Mouse (Mus musculus): ENCODE measurements around the gene Fev. TPM values are rescaled to one million over a fixed set of nuclear protein-coding genes. Genes with fewer than 3 reads are reported as not detected.
A peak's percentile ranks its signal among the peaks of the same experiment; 100 is the strongest.

Fev gene
- total RNA-seq, 2 experiments from 2014 or later: not detected

DNA sequence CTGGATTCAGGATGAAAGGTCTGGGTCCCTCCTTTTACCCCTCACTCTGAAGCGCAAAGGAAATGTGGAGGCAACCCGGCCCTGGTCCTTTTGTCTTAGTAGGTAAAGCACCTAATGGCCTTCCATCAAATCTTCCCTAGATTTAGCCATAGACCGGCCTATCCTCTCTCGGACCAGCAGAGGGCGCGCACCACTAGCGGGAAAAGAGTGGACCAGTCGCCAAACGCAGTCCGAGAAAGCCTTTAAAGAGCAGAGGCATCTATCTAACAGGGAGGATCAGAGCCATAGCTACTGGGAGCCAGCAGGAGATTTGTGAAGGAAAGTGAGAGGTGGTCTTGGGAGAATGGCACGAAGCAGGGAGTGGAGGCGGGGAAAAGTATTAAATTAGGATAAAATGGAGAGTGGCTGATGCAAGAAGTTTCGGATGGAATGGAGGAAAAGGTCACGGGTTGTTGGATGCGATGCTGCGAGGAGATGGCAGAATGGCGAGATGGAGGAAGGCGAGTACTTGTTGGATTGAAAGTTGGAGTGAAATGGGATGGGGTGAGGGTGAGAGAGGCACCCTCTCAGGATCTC lies 4.3 kb downstream of the Fev start:
- peak in 1 of 2 experiments; percentile 77 for DNase-seq (ENCODE audit: low spot score in 2 of 2)

GRCm38 (mm10) chr1:74877199-74877598 lies 8.0 kb downstream of the Fev start:
- no peak for DNase-seq (ENCODE audit: low spot score in 2 of 2)

DNA sequence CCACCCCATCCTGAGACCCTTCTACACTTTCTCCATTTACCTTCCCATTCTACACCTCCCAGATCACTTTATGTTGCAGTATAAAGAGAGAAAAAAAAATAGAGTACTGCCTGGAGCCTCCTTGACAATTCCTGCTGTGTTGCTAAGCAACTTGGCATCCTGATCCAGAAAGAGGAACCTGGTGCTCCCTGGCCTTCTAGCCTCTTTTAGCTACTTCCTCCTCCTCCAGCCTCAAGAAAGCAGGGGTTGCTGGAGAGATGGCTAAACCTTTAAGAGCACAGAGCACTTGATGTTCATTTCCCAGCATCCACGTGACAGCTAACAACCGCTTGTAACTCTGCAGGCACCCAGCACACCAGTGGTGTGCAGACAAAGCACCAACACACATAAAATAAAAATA lies 13.0 kb downstream of the Fev start:
- no peak for DNase-seq (ENCODE audit: low spot score in 2 of 2)

DNA sequence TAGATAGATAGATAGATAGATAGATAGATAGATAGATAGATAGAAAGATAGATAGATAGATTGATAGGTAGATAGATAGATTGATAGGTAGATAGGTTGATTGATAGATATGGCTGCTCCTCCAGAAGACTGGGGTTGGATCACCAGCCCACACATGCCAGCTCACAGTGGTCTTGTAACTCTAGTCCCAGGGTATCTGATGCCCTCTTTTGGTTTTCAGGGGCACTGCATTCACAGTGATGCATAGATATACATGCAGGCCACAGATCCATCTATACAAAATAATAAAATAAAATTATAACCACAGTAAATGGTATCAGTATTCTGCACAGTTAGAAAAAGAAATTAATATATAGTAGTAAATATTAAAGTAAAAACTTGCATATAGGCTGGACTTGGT lies 23.4 kb downstream of the Fev start:
- DNase-seq (ENCODE audit: low spot score in 2 of 2): no peak

- DNase-seq (ENCODE audit: low spot score in 2 of 2): peak; percentile 21 to 51
Measured at GRCm38 (mm10) chr1:74859223-74859984, 25.8 kb downstream of the Fev start.

- DNase-seq (ENCODE audit: low spot score in 2 of 2): peak in 1 of 2 experiments; percentile 31
Measured at GRCm38 (mm10) chr1:74858805-74859204, 26.4 kb downstream of the Fev start.

DNA sequence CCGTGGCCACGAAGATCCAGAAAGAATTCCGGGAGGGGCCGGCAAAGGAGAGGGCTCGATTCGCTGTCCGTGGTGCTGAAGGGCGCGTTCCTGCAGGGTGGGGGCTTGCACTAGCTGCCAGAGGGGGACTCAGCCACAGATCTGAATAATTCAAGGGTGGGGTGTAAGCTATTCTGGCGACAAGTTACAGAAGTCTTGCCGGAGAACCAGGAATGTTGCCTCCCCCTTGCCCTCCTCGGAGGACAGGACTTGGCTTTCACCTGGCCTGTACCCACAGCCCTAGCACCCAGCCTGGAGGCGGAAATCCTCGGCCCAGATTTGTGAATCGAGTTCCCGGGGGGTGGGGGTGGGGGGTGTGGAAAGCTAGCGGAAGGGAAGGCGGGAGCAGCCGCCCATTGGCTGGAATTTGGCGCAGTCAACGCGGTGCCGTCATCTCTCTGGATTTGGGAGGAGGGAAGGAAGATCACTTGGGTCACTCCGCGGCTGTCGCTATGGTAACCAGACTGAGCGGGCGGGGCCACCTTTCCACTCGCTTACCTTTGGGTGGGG lies 27.0 kb downstream of the Fev start:
- DNase-seq (ENCODE audit: low spot score in 2 of 2): peak; percentile 91 to 94

GRCm38 (mm10) chr1:74857677-74858076 lies 27.5 kb downstream of the Fev start:
- DNase-seq (ENCODE audit: low spot score in 2 of 2): no peak

GRCm38 (mm10) chr1:74857201-74857600 lies 28.0 kb downstream of the Fev start:
- peak; percentile 20 to 33 for DNase-seq (ENCODE audit: low spot score in 2 of 2)

DNA sequence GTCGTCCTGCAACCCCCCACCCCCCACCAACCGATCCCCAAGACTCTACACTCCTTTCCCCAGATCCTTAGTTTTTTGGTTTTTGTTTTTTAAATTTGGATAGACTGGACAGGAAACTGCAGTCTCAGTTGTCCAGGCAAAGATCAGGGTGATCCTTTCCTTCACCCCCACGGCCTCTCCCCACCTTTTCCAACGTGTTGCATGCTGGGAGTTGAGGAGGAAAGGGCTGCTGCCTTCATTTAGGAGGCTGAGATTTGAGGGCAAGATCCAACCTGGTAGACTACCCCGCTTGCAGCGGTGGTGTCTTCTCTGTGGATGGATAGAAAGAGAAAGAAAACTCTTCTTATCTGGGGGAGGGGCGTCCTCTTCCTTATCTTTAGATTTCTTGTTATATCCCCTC lies 28.4 kb downstream of the Fev start:
- no peak for DNase-seq (ENCODE audit: low spot score in 2 of 2)

- DNase-seq (ENCODE audit: low spot score in 2 of 2): no peak
Measured at GRCm38 (mm10) chr1:74856439-74856720, 28.8 kb downstream of the Fev start.

DNA sequence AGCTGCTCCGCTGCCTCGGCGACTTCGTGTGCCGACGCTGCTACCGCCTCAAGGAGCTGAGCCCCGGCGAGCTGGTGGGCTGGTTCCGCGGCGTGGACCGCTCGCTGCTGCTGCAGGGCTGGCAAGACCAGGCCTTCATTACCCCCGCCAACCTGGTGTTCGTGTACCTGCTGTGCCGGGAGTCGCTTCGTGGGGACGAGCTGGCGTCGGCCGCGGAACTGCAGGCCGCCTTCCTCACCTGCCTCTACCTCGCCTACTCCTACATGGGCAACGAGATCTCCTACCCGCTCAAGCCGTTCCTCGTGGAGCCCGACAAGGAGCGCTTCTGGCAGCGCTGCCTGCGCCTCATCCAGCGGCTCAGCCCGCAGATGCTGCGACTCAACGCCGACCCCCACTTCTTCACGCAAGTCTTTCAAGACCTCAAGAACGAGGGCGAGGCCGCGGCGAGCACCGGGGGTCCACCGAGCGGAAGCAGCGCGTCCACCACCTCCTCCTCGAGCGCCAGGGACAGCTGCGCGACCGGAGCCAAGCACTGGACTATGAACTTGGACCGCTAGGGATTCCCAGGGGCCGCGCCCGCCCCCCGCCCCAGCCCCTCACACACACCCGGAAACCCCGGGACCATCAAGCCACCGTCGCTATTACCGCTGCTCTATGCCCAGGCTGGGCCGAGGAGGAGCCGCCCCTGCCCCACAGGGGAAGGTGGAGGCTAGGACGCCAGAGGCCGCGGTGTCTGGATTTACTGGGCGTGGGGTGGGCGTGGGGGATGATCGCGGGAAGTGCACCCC lies 29.4 kb downstream of the Fev start:
- DNase-seq (ENCODE audit: low spot score in 2 of 2): peak; percentile 23 to 37

DNA sequence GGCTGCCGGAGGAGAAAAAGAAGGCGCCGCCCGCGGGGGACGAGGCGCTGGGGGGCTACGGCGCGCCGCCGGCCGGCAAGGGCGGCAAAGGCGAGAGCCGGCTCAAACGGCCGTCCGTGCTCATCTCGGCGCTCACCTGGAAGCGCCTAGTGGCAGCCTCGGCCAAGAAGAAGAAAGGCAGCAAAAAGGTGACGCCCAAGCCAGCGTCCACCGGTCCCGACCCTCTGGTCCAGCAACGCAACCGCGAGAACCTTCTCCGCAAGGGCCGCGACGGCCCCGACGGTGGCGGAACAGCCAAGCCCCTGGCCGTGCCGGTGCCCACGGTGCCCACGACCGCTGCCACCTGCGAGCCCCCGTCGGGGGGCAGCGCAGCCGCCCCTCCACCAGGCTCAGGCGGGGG lies 30.1 kb downstream of the Fev start:
- peak in 1 of 2 experiments; percentile 16 for DNase-seq (ENCODE audit: low spot score in 2 of 2)

DNA sequence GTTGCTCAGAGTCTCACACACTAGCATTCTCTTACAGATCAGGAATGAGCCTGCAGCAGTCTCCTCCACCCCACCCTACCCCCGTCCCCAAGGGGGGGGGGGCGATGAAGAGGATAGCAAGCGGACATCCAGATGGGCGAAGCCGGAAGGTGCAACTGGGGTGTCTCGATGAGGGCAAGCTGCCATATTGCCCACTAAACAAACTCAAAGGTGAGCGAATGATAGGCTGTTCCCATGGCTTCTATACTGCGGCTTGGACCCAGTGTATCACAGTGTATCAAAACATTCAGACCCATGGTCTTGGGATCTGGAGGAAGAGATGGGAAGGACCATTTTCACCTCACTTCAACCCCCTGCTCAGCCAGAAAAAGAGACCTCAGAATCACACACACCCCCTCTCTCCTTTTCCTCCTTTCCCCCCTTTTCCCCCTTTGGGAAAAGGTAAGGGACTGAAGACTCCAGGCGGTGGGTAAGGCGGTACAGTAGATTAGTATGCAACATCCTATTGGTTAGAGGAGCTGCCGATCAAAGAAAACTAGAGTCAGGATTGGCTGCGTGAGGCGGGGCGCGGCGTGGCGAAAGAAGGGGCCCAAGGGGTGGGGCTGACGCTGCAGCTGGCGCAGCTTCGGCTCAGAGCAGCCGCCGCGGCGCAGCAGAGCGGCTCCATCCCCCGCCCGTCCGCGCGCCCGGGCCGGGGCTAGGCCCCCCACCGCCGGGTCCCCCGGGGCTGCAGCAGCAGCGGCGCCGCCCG lies 30.7 kb downstream of the Fev start, which contains the start of gene Cdk5r2:
Gene Cdk5r2 (plus strand): TSS at position 629 of the 751 bp plus-strand sequence.
- peak; percentile 91 to 99 for DNase-seq (ENCODE audit: low spot score in 2 of 2)

GRCm38 (mm10) chr1:74851001-74851775 lies 34.0 kb downstream of the Fev start:
- DNase-seq (ENCODE audit: low spot score in 2 of 2): peak; percentile 28 to 30

GRCm38 (mm10) chr1:74850251-74850650 lies 35.0 kb downstream of the Fev start:
- peak; percentile 34 to 71 for DNase-seq (ENCODE audit: low spot score in 2 of 2)

GRCm38 (mm10) chr1:74848946-74849345 lies 36.3 kb downstream of the Fev start:
- DNase-seq (ENCODE audit: low spot score in 2 of 2): no peak

DNA sequence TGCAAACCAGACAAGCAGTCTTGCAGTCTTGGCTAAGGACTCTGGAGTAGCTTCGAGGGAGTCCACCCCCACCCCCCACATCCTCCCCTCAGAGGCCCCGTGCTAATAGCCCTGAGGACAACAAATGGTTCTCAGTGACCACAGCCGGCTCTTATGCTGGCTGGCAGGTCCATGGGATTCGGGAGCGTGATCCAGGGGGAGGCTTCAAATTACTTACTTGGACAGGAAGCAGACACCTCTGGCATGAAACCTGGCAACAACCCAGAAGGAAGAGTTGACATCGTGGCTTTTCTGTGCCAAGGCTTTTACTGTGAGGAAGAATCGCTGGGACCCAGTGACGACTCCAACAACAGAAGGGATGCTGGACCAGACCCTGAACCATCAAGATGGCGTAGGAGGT lies 38.9 kb downstream of the Fev start:
- DNase-seq (ENCODE audit: low spot score in 2 of 2): no peak

- DNase-seq (ENCODE audit: low spot score in 2 of 2): no peak
Measured at GRCm38 (mm10) chr1:74843090-74843489, 42.1 kb downstream of the Fev start.

GRCm38 (mm10) chr1:74833255-74833654 lies 52.0 kb downstream of the Fev start:
- DNase-seq (ENCODE audit: low spot score in 2 of 2): no peak

All from layer of hippocampus, adult 18-20 months (tissue).